Mouse (Mus musculus) spleen, embryonic (tissue): ENCODE results near the gene Zfp37.
"Not testable (repeated sequence)": the region's sequence is repeated elsewhere in the genome, so short reads cannot be mapped to it uniquely, and the experiment has no call there.

Experiments
- CTCF ChIA-PET: fragments of 350-600 bp; sonication (Branson Sonifier 250); formaldehyde crosslinking; loops from one replicate; lab custom pipeline; 2022; lab: Charles Lee

Zfp37 gene

GRCm38 (mm10) chr4:62210035-62210434 lies 20.8 kb downstream of the Zfp37 start:
- CTCF ChIA-PET: no interaction called here

DNA sequence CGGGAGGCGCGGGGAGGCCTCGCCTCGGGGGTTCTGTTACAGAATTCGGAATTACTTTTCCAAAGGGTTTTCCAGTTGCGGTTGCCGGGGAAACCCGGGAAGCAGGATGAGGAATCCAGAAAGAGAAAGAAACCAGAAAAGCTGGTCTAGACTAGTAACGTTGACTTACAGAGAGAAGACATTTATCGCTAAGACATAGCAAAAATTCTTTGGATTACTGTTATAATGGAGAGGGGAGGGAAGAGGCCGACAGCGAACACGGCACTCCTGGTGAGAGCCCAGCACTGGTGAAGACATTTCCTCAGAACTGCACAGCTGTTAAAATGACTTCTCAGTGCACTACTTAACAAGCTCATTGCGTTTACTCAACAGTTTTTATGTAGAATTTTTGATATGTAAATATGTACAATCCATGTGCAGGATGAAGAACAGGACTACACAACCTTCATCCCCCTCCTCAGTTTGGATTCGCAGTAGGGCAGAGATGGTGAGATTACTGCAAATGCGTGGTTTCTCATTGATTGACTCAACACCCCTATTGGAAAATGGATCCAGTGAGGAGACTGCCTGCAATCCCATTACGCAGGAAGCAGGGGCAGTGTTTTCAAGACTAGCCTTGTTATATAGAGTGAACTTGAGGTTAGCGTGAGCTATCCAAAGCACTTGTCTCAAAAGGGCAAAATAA lies 22.0 kb downstream of the Zfp37 start:
- CTCF ChIA-PET: no interaction called here

DNA sequence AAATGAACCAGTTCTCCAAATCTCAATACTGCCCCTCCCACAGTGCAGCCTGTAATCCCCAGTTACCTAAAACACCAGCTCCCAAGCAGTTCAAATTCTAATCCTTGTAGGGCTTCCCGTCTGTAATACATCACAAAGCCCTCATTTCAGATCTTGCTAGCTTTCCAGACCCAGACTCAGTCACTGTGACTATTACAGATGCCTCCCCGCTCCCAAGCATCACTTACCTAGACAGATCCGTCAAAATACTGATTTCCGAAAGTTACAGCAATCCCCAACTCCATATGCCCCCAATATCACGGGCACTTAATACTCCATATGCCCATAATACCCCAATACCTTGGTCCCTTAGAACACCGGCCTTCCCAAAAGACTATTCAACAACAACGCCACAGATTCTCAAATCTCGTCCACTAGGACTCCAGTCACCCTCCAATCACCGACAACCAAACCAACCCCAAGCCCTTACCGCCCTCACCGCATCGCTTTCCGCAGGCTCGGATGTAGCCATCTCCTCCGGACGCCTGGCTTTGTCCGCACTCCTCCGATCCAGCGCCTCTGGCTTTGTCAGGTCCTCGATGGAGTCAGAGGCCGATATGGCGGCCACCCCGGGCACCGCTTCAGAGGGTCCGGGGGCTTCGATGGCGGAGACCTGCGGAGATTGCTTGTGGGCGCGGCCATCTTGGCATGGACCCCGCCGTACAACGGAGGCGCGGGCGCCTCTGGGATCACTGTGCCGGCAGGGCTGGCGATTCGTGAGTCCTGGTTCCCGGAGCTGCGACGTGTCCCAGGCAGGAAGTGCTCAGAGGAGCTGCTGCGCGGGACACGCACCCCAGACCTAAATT lies 22.8 kb downstream of the Zfp37 start:
- CTCF ChIA-PET: no interaction called here

DNA sequence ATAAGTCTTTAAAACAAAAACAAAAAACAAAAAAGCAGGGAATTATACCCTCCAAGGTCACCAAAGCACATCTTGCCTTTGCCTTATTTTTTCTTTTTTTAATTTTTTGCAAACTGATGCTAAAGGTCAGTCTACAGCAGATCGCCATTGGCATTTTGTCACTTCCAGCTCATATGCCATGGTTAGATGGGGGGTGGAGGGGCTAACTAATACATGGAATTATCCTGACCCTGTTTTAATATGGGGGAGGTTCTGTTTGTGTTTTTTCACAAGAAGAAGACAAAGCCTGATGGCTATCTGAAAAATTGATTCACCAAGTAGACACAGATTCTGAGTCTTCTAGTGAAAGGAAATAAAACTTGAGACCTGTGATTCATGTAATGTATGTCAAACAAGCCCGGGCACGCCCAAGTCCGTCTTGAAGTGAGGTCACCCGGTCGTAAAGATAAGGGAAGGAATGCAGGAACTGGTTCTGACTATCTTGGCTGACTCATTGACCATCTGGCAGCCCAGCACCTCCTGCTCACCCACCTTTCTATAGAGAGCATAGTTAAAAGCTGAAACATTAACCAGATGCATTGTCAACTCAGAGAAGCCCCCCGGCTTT lies 30.8 kb downstream of the Zfp37 start:
- CTCF ChIA-PET: no interaction called here

- CTCF ChIA-PET: no interaction called here
Observed at GRCm38 (mm10) chr4:62188778-62189177, 42.1 kb downstream of the Zfp37 start.

- CTCF ChIA-PET: no interaction called here
Observed at GRCm38 (mm10) chr4:62177282-62177681, 53.6 kb downstream of the Zfp37 start.

- CTCF ChIA-PET: no interaction called here
Observed at GRCm38 (mm10) chr4:62174471-62174870, 56.4 kb downstream of the Zfp37 start.

DNA sequence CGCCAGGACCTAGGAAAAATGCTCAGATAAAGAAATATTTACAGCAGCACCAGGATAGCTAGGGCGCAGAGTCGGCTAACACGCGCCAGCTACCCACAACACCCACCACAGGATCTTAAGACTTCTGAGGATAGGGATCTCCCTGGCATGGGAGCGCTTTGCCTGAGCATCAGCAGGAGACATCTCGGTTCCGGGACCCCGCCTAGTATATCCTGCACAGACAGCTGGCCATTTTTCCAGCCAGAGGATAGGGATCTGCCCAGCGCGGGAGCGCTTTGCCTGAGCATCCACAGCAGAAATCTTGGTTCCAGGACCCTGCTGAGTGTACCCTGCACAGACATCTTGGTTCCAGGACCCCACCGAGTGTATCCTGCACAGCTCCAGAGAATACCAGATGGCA lies 63.2 kb downstream of the Zfp37 start:
- CTCF ChIA-PET: not testable (repeated sequence)

DNA sequence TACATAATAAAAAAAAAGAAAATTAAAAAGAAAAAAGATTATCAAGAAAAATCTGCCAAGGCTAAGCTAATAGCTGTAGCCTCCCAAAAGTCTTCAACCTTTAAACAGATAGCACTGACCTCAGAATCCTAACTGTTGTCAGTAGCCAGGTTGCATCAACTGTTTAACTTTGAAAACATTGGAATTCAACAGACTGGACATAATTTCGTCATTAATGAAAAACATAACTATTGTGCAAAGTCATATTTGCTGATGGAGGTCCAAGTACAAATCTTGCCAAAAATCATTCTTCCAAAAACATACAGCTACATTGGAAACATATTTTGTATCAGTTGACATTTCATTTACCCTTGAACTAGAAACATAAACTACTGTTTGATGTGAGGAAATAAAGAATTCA lies 72.4 kb downstream of the Zfp37 start:
- CTCF ChIA-PET: no interaction called here

DNA sequence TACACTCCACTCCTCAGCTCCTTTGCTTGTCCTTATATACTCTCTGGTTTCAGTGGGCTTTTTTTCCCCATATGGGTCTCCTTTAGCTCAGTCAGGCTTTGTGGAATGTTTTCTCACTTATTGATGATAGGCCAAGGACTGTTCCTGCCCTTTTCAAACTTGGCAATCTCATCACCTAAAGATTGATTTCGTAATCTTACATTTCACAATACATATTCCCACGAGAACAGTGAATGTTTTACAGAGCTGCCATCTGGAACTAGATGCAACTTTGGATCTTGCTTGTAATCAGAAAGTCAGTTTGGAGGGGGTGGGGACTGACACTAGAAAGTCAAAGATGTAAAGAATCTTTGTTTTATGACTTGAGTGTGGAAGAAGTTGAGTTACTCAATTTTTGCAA lies 80.0 kb downstream of the Zfp37 start, which contains the start of gene Mup21:
TSS of gene Mup21 (minus strand) at position 53 of the 400 bp plus-strand sequence.
- CTCF ChIA-PET: no interaction called here
